Mouse (Mus musculus) G1E (cell line): ENCODE data around the gene Adora2b.

Source experiments
- CTCF ChIP-seq: IDR thresholded peaks from 2 replicates; pipeline ENCODE4 v1.5.1; 2012; ENCODE audit warnings: low read depth, low read length, inconsistent platforms, mixed read lengths
- GATA1 ChIP-seq: IDR thresholded peaks from 2 replicates; pipeline ENCODE4 v1.6.1; 2012; ENCODE audit warnings: borderline replicate concordance, low read length, inconsistent platforms, mixed read lengths
- POLR2AphosphoS5 ChIP-seq: IDR thresholded peaks from 2 replicates; pipeline ENCODE4 v1.6.1; 2012; ENCODE audit warnings: low read depth, low read length, inconsistent platforms; ENCODE audit not compliant: insufficient replicate concordance
- TAL1 ChIP-seq: conservative IDR thresholded peaks from 2 replicates; pipeline ENCODE4 v1.6.1; 2012; ENCODE audit warnings: low read depth, low read length, inconsistent platforms, mixed read lengths

- TF ChIP-seq CTCF, result no peak
- no peak for TF ChIP-seq GATA1
- TF ChIP-seq TAL1, result no peak
- no peak for TF ChIP-seq POLR2AphosphoS5
These were observed 10.4 kb downstream of the Adora2b start for GRCm38 (mm10) chr11:62259214-62259613.
